Mouse (Mus musculus): Measurements from ENCODE around the gene Hoxb2. TPM values are rescaled to one million over a fixed set of nuclear protein-coding genes. Genes with fewer than 3 reads are reported as not detected.

The Hoxb2 gene
- polyA plus RNA-seq, 1 experiment: 4.7 TPM

DNA sequence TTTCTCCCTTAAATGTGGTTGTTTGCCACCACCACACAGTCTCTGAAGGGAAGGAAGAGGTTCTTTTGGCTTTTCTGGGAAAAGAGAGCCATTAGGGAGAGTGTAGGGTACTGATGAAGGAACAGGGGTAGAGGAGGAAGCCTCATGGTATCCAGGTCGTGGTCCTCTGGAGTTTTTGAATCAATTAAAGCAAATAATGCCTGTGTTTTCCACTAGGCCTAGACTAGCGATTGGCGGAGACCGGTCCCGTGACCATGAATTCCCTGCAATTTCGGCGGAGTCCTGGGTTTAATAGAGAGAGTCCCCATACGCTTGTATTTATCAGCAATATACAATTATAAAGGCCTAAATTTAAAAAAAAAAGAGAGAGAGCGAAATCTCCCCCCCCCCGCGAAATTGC, 987 bp downstream of the Hoxb2 start:
- Histone ChIP-seq H3K4me3 (replicated peaks; ENCODE audit: insufficient read depth, low read depth, low read length) (no peak overlapping the region), H3K4me1 (ENCODE audit: control insufficient read depth, insufficient read depth, low read length) (no peaks in the 10 kb centered on the region), H3K27me3 (ENCODE audit: control insufficient read depth, insufficient read depth, low read length) (peaks cover 16% of the 10 kb centered on the region), H3K27ac (ENCODE audit: insufficient read depth, low read length) (no peak overlapping the region)
- TF ChIP-seq POLR2A (IDR thresholded peaks at IDR 0.05; ENCODE audit: borderline replicate concordance, insufficient read depth, low read length) (no peak), CTCF (IDR thresholded peaks at IDR 0.05; ENCODE audit: borderline replicate concordance, insufficient read depth, low read depth, low read length) (no peak)
- DNase-seq: no peak
- WGBS: 7% methylated on average over 11 of the region's 11 CpGs

DNA sequence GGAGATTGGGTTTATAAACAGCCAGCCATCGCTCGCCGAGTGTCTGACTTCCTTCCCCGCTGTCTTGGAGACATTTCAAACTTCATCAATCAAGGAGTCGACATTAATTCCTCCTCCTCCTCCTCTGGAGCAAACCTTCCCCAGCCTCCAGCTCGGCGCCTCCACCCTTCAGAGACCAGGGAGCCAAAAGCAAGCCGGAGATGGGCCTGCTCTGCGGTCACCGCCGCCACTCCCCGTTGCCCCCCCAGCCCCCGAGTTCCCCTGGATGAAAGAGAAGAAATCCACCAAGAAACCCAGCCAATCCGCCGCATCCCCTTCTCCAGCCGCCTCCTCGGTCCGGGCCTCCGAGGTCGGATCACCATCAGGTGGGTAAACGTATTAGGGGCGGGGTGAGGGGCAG, 1.5 kb downstream of the Hoxb2 start:
- WGBS: 2% methylated on average over 22 of the region's 22 CpGs
- peaks cover 14% of the 10 kb centered on the region for H3K27me3 ChIP-seq (ENCODE audit: control insufficient read depth, insufficient read depth, low read length)
- TF ChIP-seq POLR2A (IDR thresholded peaks at IDR 0.05; ENCODE audit: borderline replicate concordance, insufficient read depth, low read length): no peak
- no peak for TF ChIP-seq CTCF (IDR thresholded peaks at IDR 0.05; ENCODE audit: borderline replicate concordance, insufficient read depth, low read depth, low read length)
- no peak for DNase-seq
- no peak overlapping the region for H3K27ac ChIP-seq (ENCODE audit: insufficient read depth, low read length)
- H3K4me3 ChIP-seq (replicated peaks; ENCODE audit: insufficient read depth, low read depth, low read length): no peak overlapping the region
- H3K4me1 ChIP-seq (ENCODE audit: control insufficient read depth, insufficient read depth, low read length): no peaks in the 10 kb centered on the region

DNA sequence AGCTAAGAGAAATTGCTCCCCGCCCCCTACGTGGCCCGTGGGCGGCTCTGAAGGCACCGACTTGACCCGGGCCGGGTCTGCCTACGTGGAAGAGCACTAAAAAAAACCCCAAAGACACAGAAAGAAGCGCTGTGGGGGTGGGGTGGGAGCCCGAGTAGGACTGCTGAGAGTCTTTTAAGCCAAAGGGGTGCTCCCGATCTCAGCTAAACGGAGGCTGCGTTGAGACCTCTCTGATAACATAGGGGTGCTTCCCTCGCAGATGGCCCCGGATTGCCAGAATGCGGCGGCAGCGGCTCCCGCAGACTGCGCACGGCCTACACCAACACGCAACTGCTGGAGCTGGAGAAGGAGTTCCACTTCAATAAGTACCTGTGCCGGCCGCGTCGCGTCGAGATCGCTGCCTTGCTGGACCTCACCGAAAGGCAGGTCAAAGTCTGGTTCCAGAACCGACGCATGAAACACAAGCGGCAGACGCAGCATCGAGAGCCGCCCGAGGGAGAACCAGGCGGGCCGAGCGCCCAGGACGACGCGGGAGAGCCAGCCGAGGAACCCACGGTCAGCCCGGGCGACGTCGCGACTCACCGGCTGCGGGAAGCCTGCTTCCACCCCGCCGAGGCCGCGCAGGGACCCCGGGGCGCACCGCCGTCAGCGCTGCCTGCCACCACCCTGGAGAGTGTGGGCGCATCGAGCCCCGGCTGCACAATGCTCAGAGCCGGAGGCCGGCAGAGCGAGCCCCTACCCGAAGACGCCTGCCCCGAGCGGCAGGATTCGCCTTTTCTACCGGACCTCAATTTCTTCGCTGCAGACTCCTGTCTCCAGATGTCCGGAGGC, 2.6 kb downstream of the Hoxb2 start:
- no peaks in the 10 kb centered on the region for H3K4me1 ChIP-seq (ENCODE audit: control insufficient read depth, insufficient read depth, low read length)
- no peak for TF ChIP-seq CTCF (IDR thresholded peaks at IDR 0.05; ENCODE audit: borderline replicate concordance, insufficient read depth, low read depth, low read length)
- TF ChIP-seq POLR2A (IDR thresholded peaks at IDR 0.05; ENCODE audit: borderline replicate concordance, insufficient read depth, low read length): no peak
- no peak overlapping the region for H3K4me3 ChIP-seq (replicated peaks; ENCODE audit: insufficient read depth, low read depth, low read length)
- 2% methylated on average over 75 of the region's 75 CpGs for WGBS
- H3K27ac ChIP-seq (ENCODE audit: insufficient read depth, low read length): no peak overlapping the region
- no peak for DNase-seq
- peaks cover 13% of the 10 kb centered on the region for H3K27me3 ChIP-seq (ENCODE audit: control insufficient read depth, insufficient read depth, low read length)

DNA sequence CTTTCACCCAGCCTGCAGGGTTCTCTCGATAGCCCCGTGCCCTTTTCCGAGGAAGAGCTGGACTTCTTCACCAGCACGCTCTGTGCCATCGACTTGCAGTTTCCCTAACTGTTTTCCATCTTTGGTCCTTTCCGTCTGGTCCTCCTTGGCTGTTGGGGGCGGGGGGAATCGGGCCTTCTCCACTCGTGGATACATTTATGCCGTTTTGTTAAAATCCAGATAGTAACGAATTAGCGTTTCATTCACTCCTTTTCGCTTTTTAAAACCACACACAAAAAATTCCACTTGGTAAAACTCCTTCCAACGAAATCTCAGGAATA, 3.2 kb downstream of the Hoxb2 start:
- no peak overlapping the region for H3K4me3 ChIP-seq (replicated peaks; ENCODE audit: insufficient read depth, low read depth, low read length)
- H3K27me3 ChIP-seq (ENCODE audit: control insufficient read depth, insufficient read depth, low read length): peaks cover 13% of the 10 kb centered on the region
- 2% methylated on average over 14 of the region's 14 CpGs for WGBS
- H3K4me1 ChIP-seq (ENCODE audit: control insufficient read depth, insufficient read depth, low read length): no peaks in the 10 kb centered on the region
- no peak for TF ChIP-seq POLR2A (IDR thresholded peaks at IDR 0.05; ENCODE audit: borderline replicate concordance, insufficient read depth, low read length)
- no peak for TF ChIP-seq CTCF (IDR thresholded peaks at IDR 0.05; ENCODE audit: borderline replicate concordance, insufficient read depth, low read depth, low read length)
- DNase-seq: peak in 1 of 2 experiments; percentile 22
- H3K27ac ChIP-seq (ENCODE audit: insufficient read depth, low read length): no peak overlapping the region

DNA sequence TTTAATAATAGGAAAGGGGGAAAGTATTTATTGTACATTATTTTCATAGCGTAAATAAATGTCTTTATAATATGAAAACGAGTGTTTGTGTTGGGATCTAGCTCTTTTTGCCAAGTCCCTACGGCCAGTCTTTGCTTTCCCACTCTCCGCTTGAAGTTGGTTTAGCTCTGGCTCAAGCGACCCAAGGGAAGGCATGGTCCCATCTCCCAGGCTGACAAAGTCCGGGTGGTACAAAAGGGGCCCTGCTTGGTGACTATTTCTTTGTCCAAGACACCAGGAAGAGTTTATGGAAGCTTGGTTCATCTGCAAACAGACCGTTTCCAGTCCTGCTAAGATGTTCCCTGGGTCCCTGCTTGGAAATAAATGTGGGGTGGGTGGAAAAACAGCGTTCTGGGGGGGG, 3.6 kb downstream of the Hoxb2 start:
- no peak for DNase-seq
- H3K4me1 ChIP-seq (ENCODE audit: control insufficient read depth, insufficient read depth, low read length): no peaks in the 10 kb centered on the region
- no peak overlapping the region for H3K27ac ChIP-seq (ENCODE audit: insufficient read depth, low read length)
- peaks cover 13% of the 10 kb centered on the region for H3K27me3 ChIP-seq (ENCODE audit: control insufficient read depth, insufficient read depth, low read length)
- TF ChIP-seq CTCF (IDR thresholded peaks at IDR 0.05; ENCODE audit: borderline replicate concordance, insufficient read depth, low read depth, low read length): no peak
- no peak for TF ChIP-seq POLR2A (IDR thresholded peaks at IDR 0.05; ENCODE audit: borderline replicate concordance, insufficient read depth, low read length)
- WGBS: 5% methylated on average over 8 of the region's 8 CpGs
- no peak overlapping the region for H3K4me3 ChIP-seq (replicated peaks; ENCODE audit: insufficient read depth, low read depth, low read length)

DNA sequence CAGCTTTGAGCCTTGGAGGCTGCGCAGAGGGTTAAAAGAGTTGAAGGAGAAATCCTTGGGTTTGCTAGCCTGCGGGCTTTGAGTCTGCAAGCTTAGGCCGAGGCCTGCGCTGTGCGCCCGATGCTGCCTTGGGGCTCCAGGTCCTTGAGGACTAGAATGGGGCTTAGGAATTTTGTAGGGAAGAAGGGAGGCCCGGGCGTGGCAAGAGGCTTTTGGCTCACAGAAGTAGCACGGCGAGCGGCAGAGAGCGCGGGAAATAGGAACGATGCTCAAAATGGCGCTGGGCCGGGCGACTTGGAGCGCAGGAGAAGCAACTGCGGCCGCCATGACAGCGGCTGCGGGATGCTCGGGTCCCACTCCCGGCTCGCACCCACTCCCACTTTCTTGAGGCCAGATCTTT, 4.1 kb downstream of the Hoxb2 start:
- no peak for DNase-seq
- Histone ChIP-seq H3K27ac (ENCODE audit: insufficient read depth, low read length) (no peak overlapping the region), H3K4me3 (replicated peaks; ENCODE audit: insufficient read depth, low read depth, low read length) (no peak overlapping the region), H3K27me3 (ENCODE audit: control insufficient read depth, insufficient read depth, low read length) (peaks cover 13% of the 10 kb centered on the region), H3K4me1 (ENCODE audit: control insufficient read depth, insufficient read depth, low read length) (no peaks in the 10 kb centered on the region)
- no peak for TF ChIP-seq CTCF (IDR thresholded peaks at IDR 0.05; ENCODE audit: borderline replicate concordance, insufficient read depth, low read depth, low read length)
- no peak for TF ChIP-seq POLR2A (IDR thresholded peaks at IDR 0.05; ENCODE audit: borderline replicate concordance, insufficient read depth, low read length)
- 2% methylated on average over 25 of the region's 25 CpGs for WGBS

DNA sequence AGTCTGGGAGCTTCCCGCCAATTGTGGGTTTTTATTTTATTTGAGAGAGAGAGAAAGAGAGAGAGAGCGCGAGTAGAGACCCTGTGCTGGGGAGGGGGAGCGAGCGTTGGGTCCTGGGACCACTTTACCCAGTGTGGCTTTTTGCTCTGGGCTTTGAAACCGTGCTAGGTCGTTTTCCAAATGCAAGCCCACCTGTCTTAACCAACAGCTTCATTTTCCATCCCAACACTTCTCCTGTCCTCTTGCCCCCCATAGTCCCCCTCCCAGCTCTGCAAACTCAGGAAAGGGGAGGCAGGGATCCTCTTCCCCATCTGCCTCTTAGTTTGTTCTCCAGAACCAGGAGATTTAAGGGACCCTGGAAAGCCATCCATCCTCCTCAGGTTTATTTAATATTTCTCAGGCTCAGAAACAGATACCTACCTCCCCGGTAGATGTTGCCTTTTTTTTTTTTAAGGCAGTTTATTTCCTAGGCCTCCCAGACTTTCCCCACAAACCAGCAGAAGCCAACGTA, 4.5 kb downstream of the Hoxb2 start:
- no peak for DNase-seq
- Histone ChIP-seq H3K4me1 (ENCODE audit: control insufficient read depth, insufficient read depth, low read length) (no peaks in the 10 kb centered on the region), H3K27me3 (ENCODE audit: control insufficient read depth, insufficient read depth, low read length) (peaks cover 13% of the 10 kb centered on the region), H3K27ac (ENCODE audit: insufficient read depth, low read length) (no peak overlapping the region), H3K4me3 (replicated peaks; ENCODE audit: insufficient read depth, low read depth, low read length) (no peak overlapping the region)
- WGBS: 2% methylated on average over 9 of the region's 9 CpGs
- TF ChIP-seq CTCF (IDR thresholded peaks at IDR 0.05; ENCODE audit: borderline replicate concordance, insufficient read depth, low read depth, low read length) (no peak), POLR2A (IDR thresholded peaks at IDR 0.05; ENCODE audit: borderline replicate concordance, insufficient read depth, low read length) (no peak)

DNA sequence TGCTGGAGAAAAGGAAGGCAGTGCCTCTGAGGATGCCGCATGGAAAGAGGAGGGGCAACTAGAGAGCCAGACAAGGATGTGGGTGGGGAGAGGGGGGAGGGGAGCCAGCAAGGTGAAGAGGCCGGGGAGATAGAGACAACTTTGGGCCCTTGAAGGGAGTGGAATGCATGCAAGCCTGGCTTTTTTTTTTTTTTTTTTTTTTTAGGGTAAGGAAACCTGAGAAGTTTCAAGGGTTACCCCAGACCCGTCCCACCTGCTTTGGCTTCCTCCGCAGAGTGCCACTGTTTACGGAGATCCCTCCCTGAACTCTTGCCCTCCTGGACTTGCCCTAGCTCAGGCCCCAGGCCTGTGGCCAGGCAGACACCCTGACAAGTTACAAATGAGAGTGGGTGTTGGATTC, 13.5 kb downstream of the Hoxb2 start:
- no peak overlapping the region for H3K27ac ChIP-seq (ENCODE audit: insufficient read depth, low read length)
- H3K4me1 ChIP-seq (ENCODE audit: control insufficient read depth, insufficient read depth, low read length): no peaks in the 10 kb centered on the region
- TF ChIP-seq CTCF (IDR thresholded peaks at IDR 0.05; ENCODE audit: borderline replicate concordance, insufficient read depth, low read depth, low read length): no peak
- no peak overlapping the region for H3K4me3 ChIP-seq (replicated peaks; ENCODE audit: insufficient read depth, low read depth, low read length)
- H3K27me3 ChIP-seq (ENCODE audit: control insufficient read depth, insufficient read depth, low read length): peaks cover 2% of the 10 kb centered on the region; the same call in 1 of the 2 replicates
- WGBS: 4% methylated on average over 5 of the region's 5 CpGs
- DNase-seq: no peak

Measured in cerebellum, adult 2 months (tissue).